Mouse (Mus musculus) lung, embryonic 16.5 days (tissue): ENCODE results near the gene Rbms3. TPM values are rescaled to one million over a fixed set of nuclear protein-coding genes. Genes with fewer than 3 reads are reported as not detected.

Experiments used
- ATAC-seq: fragments of 200-750 bp; cut with Nextera tagmentation; 2 replicates; pipeline ENCODE4 v1.8.0; 2017; ENCODE audit warnings: low read depth, mild to moderate bottlenecking, moderate library complexity
- H3K27ac ChIP-seq: fragments of 300-500 bp; sonication (generic); 2 replicates; pipeline ENCODE4 v1.5.1; 2014; ENCODE audit warnings: mild to moderate bottlenecking, control low read depth, low read length
- H3K27me3 ChIP-seq: fragments of 300-500 bp; sonication (generic); 2 replicates; pipeline ENCODE4 v1.6.1; 2014; ENCODE audit warnings: low read depth, low read length, mixed read lengths; ENCODE audit not compliant: control insufficient read depth, insufficient read depth
- H3K36me3 ChIP-seq: fragments of 300-500 bp; sonication (generic); 2 replicates; pipeline ENCODE4 v1.6.1; 2014; ENCODE audit warnings: low read length; ENCODE audit not compliant: control insufficient read depth, insufficient read depth
- H3K4me1 ChIP-seq: fragments of 300-500 bp; sonication (generic); replicated peaks from 2 replicates; pipeline ENCODE4 v1.6.1; 2014; ENCODE audit warnings: low read length, mixed read lengths; ENCODE audit not compliant: control insufficient read depth, insufficient read depth
- H3K4me2 ChIP-seq: fragments of 300-500 bp; sonication (generic); 2 replicates; pipeline ENCODE4 v1.6.1; 2014; ENCODE audit warnings: low read depth, low read length, control low read depth
- H3K4me3 ChIP-seq: fragments of 300-500 bp; sonication (generic); 2 replicates; pipeline ENCODE4 v1.5.1; 2014; ENCODE audit warnings: mild to moderate bottlenecking, low read length, control low read depth
- H3K9ac ChIP-seq: fragments of 300-500 bp; sonication (generic); 2 replicates; pipeline ENCODE4 v1.6.1; 2014; ENCODE audit warnings: low read length, control low read depth
- H3K9me3 ChIP-seq: fragments of 300-500 bp; sonication (generic); 2 replicates; pipeline ENCODE4 v1.6.1; 2016; ENCODE audit warnings: low read length; ENCODE audit not compliant: control insufficient read depth
- WGBS: fragments of 180-500 bp; shearing (Covaris S2); extraction: QIAGEN DNeasy Blood & Tissue Kit; methylation state at CpG from one replicate; pipeline ENCODE4 v1.1.7; 2014; 5-methylcytosine and 5-hydroxymethylcytosine counted together
- polyA plus RNA-seq: library from polyadenylated mRNA; unstranded; fragments of >200 nt; fragmentation: Nextera tagmentation; extraction: Ambion mirVana; gene quantifications from 2 replicates; pipeline ENCODE4 v1.2.1, GENCODE M21; 2015

Rbms3 gene
- polyA plus RNA-seq, 1 experiment from 2014 or later: 104 TPM

- H3K4me3 ChIP-seq: no peak overlapping the region
- ATAC-seq: peak; percentile 45; the same call in 1 of the 2 replicates
- no peaks in the 10 kb centered on the region for H3K36me3 ChIP-seq
- WGBS: 41% methylated on average over 4 of the region's 4 CpGs
- peaks cover 8% of the 10 kb centered on the region for H3K4me1 ChIP-seq
- no peak overlapping the region for H3K27ac ChIP-seq
- H3K4me2 ChIP-seq: no peak overlapping the region
- no peaks in the 10 kb centered on the region for H3K27me3 ChIP-seq
- H3K9ac ChIP-seq: no peak overlapping the region
- H3K9me3 ChIP-seq: no peaks in the 10 kb centered on the region
Observed at GRCm38 (mm10) chr9:116863626-116864025, 766.1 kb downstream of the Rbms3 start.

GRCm38 (mm10) chr9:116862341-116862740 lies 767.4 kb downstream of the Rbms3 start:
- no peak overlapping the region for H3K9ac ChIP-seq
- H3K36me3 ChIP-seq: no peaks in the 10 kb centered on the region
- H3K4me3 ChIP-seq: no peak overlapping the region
- no peak overlapping the region for H3K27ac ChIP-seq
- peaks cover 8% of the 10 kb centered on the region for H3K4me1 ChIP-seq
- ATAC-seq: no peak
- H3K9me3 ChIP-seq: no peaks in the 10 kb centered on the region
- no peak overlapping the region for H3K4me2 ChIP-seq
- no peaks in the 10 kb centered on the region for H3K27me3 ChIP-seq
- 86% methylated on average over 3 of the region's 3 CpGs for WGBS

DNA sequence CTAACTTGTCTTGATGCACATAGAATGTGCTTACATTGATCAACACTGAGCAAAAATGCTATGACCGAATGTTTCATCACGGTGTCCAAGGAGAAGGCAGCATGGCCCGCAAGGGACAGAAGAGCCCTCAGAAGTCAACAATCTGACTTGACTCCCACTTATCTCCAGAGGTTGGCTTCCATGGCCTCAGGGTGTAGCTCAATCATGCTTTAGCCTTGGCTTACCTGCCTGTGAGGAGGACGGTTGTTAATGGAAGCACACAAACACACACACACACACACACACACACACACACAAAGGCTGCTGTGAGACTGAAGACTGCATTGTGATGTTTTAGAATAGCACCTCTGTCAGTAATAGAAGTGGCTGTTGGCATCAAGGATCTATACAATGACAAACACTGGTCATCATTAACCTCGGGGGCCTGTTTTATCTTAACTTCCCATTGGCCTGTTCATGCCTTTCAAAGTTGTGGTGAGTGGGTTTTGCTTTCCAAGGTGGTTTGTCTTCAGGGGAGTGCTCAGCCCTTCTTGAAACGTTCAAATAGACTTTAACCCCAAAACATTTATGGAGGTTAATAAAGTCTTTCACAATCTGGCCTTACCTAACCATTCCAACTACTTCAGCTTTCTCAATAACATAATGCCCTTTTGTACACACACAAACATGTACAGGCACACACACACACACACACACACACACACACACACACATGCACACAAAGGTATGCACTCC lies 771.7 kb downstream of the Rbms3 start:
- no peak overlapping the region for H3K9ac ChIP-seq
- no peak for ATAC-seq
- H3K4me1 ChIP-seq: 0 out of 2 replicates have a peak, but pooled peaks cover under 1% of the 10 kb centered on the region
- H3K9me3 ChIP-seq: no peaks in the 10 kb centered on the region
- H3K4me2 ChIP-seq: no peak overlapping the region
- H3K4me3 ChIP-seq: no peak overlapping the region
- no peaks in the 10 kb centered on the region for H3K36me3 ChIP-seq
- H3K27ac ChIP-seq: no peak overlapping the region
- 83% methylated on average over 6 of the region's 6 CpGs for WGBS
- no peaks in the 10 kb centered on the region for H3K27me3 ChIP-seq

- Histone ChIP-seq H3K36me3 (no peaks in the 10 kb centered on the region), H3K27ac (no peak overlapping the region), H3K9ac (no peak overlapping the region), H3K4me1 (no peaks in the 10 kb centered on the region), H3K27me3 (no peaks in the 10 kb centered on the region), H3K4me2 (no peak overlapping the region), H3K4me3 (no peak overlapping the region), H3K9me3 (no peaks in the 10 kb centered on the region)
- WGBS: 88% methylated on average over 3 of the region's 3 CpGs
- no peak for ATAC-seq
Observed at GRCm38 (mm10) chr9:116857151-116857550, 772.6 kb downstream of the Rbms3 start.

GRCm38 (mm10) chr9:116855744-116856143 lies 774.0 kb downstream of the Rbms3 start:
- H3K27ac ChIP-seq: no peak overlapping the region; the same call in 1 of the 2 replicates

DNA sequence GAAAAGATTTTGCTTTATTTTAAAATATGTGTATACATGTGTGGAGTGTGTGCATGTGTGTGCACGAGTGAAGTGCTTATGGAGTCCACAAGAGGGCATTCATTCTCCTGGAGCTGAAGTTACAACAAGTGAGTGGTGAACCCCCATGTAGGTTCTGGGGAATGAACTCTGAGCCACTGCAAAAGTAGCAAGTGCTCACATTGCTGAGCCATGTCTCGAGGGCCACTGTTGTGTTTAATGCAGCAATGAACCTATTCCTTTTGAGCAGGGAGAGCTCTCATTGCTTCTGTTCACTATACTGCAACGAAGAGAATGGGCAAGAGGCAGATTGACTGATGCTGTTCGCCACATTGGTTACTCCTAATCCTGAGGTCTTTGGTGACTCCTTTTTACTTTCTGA lies 780.8 kb downstream of the Rbms3 start:
- H3K27ac ChIP-seq: peak overlapping the region; percentile 91
- no peaks in the 10 kb centered on the region for H3K9me3 ChIP-seq
- no peak overlapping the region for H3K9ac ChIP-seq
- no peaks in the 10 kb centered on the region; the same call in 1 of the 2 replicates for H3K36me3 ChIP-seq
- ATAC-seq: no peak
- peaks cover 9% of the 10 kb centered on the region for H3K4me1 ChIP-seq
- WGBS: 87% methylated on average over 4 of the region's 4 CpGs
- H3K27me3 ChIP-seq: no peaks in the 10 kb centered on the region
- no peak overlapping the region for H3K4me3 ChIP-seq
- no peak overlapping the region for H3K4me2 ChIP-seq

More at GRCm38 (mm10) chr9:116855744-116856143, 774.0 kb downstream of the Rbms3 start:
- no peaks in the 10 kb centered on the region for H3K4me1 ChIP-seq
- 67% methylated on average over 3 of the region's 3 CpGs for WGBS
- no peaks in the 10 kb centered on the region for H3K36me3 ChIP-seq
- ATAC-seq: no peak
- no peak overlapping the region for H3K9ac ChIP-seq
- H3K9me3 ChIP-seq: no peaks in the 10 kb centered on the region
- H3K4me2 ChIP-seq: no peak overlapping the region
- no peaks in the 10 kb centered on the region for H3K27me3 ChIP-seq
- no peak overlapping the region for H3K4me3 ChIP-seq

GRCm38 (mm10) chr9:116848166-116848565 lies 781.5 kb downstream of the Rbms3 start:
- WGBS: 33% methylated on average over 10 of the region's 10 CpGs
- no peaks in the 10 kb centered on the region; the same call in 1 of the 2 replicates for H3K36me3 ChIP-seq
- no peaks in the 10 kb centered on the region for H3K27me3 ChIP-seq
- no peaks in the 10 kb centered on the region for H3K9me3 ChIP-seq
- H3K27ac ChIP-seq: peak overlapping the region; percentile 91
- peak; percentile 27 for ATAC-seq
- H3K9ac ChIP-seq: no peak overlapping the region
- no peak overlapping the region for H3K4me2 ChIP-seq
- no peak overlapping the region for H3K4me3 ChIP-seq
- peaks cover 9% of the 10 kb centered on the region for H3K4me1 ChIP-seq

- WGBS: 37% methylated on average over 7 of the region's 7 CpGs
- peak; percentile 94 for ATAC-seq
Observed at GRCm38 (mm10) chr9:116847241-116848135, 782.2 kb downstream of the Rbms3 start.

GRCm38 (mm10) chr9:116834949-116835348 lies 794.8 kb downstream of the Rbms3 start:
- Histone ChIP-seq H3K36me3 (no peaks in the 10 kb centered on the region), H3K27ac (no peak overlapping the region), H3K4me3 (no peak overlapping the region), H3K27me3 (no peaks in the 10 kb centered on the region), H3K4me2 (no peak overlapping the region), H3K9me3 (no peaks in the 10 kb centered on the region), H3K9ac (no peak overlapping the region), H3K4me1 (peaks cover 4% of the 10 kb centered on the region; the same call in 1 of the 2 replicates)
- ATAC-seq: no peak
- 57% methylated on average over 8 of the region's 8 CpGs for WGBS

More at GRCm38 (mm10) chr9:116847241-116848135, 782.2 kb downstream of the Rbms3 start:
- Histone ChIP-seq H3K4me1 (peaks cover 9% of the 10 kb centered on the region), H3K4me2 (no peak overlapping the region), H3K9me3 (no peaks in the 10 kb centered on the region), H3K27ac (peak overlapping the region; percentile 91), H3K27me3 (no peaks in the 10 kb centered on the region), H3K4me3 (no peak overlapping the region), H3K9ac (no peak overlapping the region), H3K36me3 (no peaks in the 10 kb centered on the region; the same call in 1 of the 2 replicates)
